Mouse (Mus musculus): ENCODE measurements around the gene Nfib. TPM values are rescaled to one million over a fixed set of nuclear protein-coding genes. Genes with fewer than 3 reads are reported as not detected.
A peak's percentile ranks its signal among the peaks of the same experiment; 100 is the strongest.

Nfib gene
- polyA plus RNA-seq, 1 experiment from 2014 or later = 71.3 TPM

GRCm38 (mm10) chr4:82604501-82604900 is 101.0 kb downstream of the Nfib start:
- peaks cover 17% of the 10 kb centered on the region for H3K4me1 ChIP-seq (replicated peaks)
- no peak overlapping the region for H3K9ac ChIP-seq
- H3K9me3 ChIP-seq = 0 out of 2 replicates have a peak, but pooled peaks cover 11% of the 10 kb centered on the region
- H3K4me3 ChIP-seq = no peak overlapping the region
- H3K27ac ChIP-seq (replicated peaks) = peak overlapping the region; percentile 62
- 45% methylated on average over 4 of the region's 4 CpGs for WGBS
- ATAC-seq (ENCODE audit: low read depth) = peak; percentile 76; the same call in 1 of the 2 replicates
- H3K4me2 ChIP-seq = peak overlapping the region; percentile 22; the same call in 1 of the 2 replicates
- H3K27me3 ChIP-seq = no peaks in the 10 kb centered on the region
- H3K36me3 ChIP-seq = no peaks in the 10 kb centered on the region

GRCm38 (mm10) chr4:82600636-82601035 is 104.9 kb downstream of the Nfib start:
- no peak for ATAC-seq (ENCODE audit: low read depth)
- Histone ChIP-seq H3K4me2 (no peak overlapping the region), H3K9me3 (0 out of 2 replicates have a peak, but pooled peaks cover 11% of the 10 kb centered on the region), H3K4me1 (replicated peaks) (peaks cover 14% of the 10 kb centered on the region), H3K4me3 (no peak overlapping the region), H3K36me3 (no peaks in the 10 kb centered on the region), H3K27ac (replicated peaks) (no peak overlapping the region), H3K9ac (no peak overlapping the region), H3K27me3 (no peaks in the 10 kb centered on the region)
- WGBS = 72% methylated on average over 1 of the region's 1 CpGs

- Histone ChIP-seq H3K4me3 (no peak overlapping the region), H3K4me1 (replicated peaks) (no peaks in the 10 kb centered on the region), H3K27me3 (no peaks in the 10 kb centered on the region), H3K9ac (no peak overlapping the region), H3K4me2 (no peak overlapping the region), H3K9me3 (0 out of 2 replicates have a peak, but pooled peaks cover 11% of the 10 kb centered on the region), H3K27ac (replicated peaks) (no peak overlapping the region), H3K36me3 (no peaks in the 10 kb centered on the region)
- ATAC-seq (ENCODE audit: low read depth) = no peak
- WGBS = 79% methylated on average over 4 of the region's 4 CpGs
These were observed 107.1 kb downstream of the Nfib start for GRCm38 (mm10) chr4:82598436-82598835.

GRCm38 (mm10) chr4:82593681-82594666 is 111.6 kb downstream of the Nfib start:
- Histone ChIP-seq H3K4me1 (replicated peaks) (peaks cover 12% of the 10 kb centered on the region; the same call in 1 of the 2 replicates), H3K27ac (replicated peaks) (no peak overlapping the region), H3K9ac (no peak overlapping the region), H3K4me2 (no peak overlapping the region), H3K36me3 (no peaks in the 10 kb centered on the region), H3K9me3 (no peaks in the 10 kb centered on the region), H3K27me3 (no peaks in the 10 kb centered on the region), H3K4me3 (no peak overlapping the region)
- WGBS = 87% methylated on average over 10 of the region's 10 CpGs
- ATAC-seq (ENCODE audit: low read depth) = no peak

GRCm38 (mm10) chr4:82592086-82593030 is 113.2 kb downstream of the Nfib start:
- Histone ChIP-seq H3K4me3 (no peak overlapping the region), H3K27me3 (no peaks in the 10 kb centered on the region), H3K9ac (no peak overlapping the region; the same call in 1 of the 2 replicates), H3K4me2 (no peak overlapping the region), H3K4me1 (replicated peaks) (peaks cover 12% of the 10 kb centered on the region), H3K9me3 (no peaks in the 10 kb centered on the region), H3K36me3 (no peaks in the 10 kb centered on the region), H3K27ac (replicated peaks) (peak overlapping the region; percentile 46)
- WGBS = 42% methylated on average over 7 of the region's 7 CpGs
- ATAC-seq (ENCODE audit: low read depth) = no peak

DNA sequence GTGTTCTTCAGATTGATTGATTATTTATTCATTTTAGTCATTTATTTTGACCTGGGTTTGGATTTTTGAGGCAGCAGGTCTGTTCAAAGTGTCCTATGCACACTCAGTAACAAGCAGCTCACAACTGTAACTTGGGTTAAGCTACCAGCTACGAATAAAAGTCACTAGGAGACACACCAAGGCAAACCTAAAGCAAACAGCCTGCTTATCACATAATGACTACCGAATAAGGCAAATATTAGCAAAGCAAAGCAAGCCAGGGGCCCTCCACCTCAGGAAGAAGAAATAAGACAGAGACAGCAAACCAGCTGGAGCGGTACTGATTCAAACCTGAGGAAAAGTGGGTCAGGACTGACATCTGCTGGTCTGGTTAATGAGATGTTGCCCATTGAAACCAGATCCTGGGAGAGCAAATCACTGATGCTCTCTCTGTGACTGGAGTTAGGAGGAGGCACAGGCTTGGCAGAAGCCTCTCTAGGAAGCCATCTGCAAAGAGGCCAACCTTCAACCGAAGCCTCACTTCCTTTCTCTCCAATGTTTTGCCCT is 116.1 kb downstream of the Nfib start:
- H3K9ac ChIP-seq = no peak overlapping the region
- no peak overlapping the region for H3K4me2 ChIP-seq
- H3K27me3 ChIP-seq = no peaks in the 10 kb centered on the region
- H3K9me3 ChIP-seq = no peaks in the 10 kb centered on the region
- H3K36me3 ChIP-seq = no peaks in the 10 kb centered on the region
- H3K27ac ChIP-seq (replicated peaks) = no peak overlapping the region
- peak; percentile 70; the same call in 1 of the 2 replicates for ATAC-seq (ENCODE audit: low read depth)
- H3K4me3 ChIP-seq = no peak overlapping the region
- WGBS = 36% methylated on average over 4 of the region's 4 CpGs
- H3K4me1 ChIP-seq (replicated peaks) = peaks cover 19% of the 10 kb centered on the region

GRCm38 (mm10) chr4:82588718-82589117 is 116.8 kb downstream of the Nfib start:
- 68% methylated on average over 5 of the region's 5 CpGs for WGBS
- no peak overlapping the region for H3K4me2 ChIP-seq
- H3K27me3 ChIP-seq = no peaks in the 10 kb centered on the region
- no peak overlapping the region for H3K4me3 ChIP-seq
- no peaks in the 10 kb centered on the region for H3K9me3 ChIP-seq
- H3K4me1 ChIP-seq (replicated peaks) = peaks cover 21% of the 10 kb centered on the region
- no peaks in the 10 kb centered on the region for H3K36me3 ChIP-seq
- no peak overlapping the region for H3K9ac ChIP-seq
- H3K27ac ChIP-seq (replicated peaks) = no peak overlapping the region
- ATAC-seq (ENCODE audit: low read depth) = no peak

DNA sequence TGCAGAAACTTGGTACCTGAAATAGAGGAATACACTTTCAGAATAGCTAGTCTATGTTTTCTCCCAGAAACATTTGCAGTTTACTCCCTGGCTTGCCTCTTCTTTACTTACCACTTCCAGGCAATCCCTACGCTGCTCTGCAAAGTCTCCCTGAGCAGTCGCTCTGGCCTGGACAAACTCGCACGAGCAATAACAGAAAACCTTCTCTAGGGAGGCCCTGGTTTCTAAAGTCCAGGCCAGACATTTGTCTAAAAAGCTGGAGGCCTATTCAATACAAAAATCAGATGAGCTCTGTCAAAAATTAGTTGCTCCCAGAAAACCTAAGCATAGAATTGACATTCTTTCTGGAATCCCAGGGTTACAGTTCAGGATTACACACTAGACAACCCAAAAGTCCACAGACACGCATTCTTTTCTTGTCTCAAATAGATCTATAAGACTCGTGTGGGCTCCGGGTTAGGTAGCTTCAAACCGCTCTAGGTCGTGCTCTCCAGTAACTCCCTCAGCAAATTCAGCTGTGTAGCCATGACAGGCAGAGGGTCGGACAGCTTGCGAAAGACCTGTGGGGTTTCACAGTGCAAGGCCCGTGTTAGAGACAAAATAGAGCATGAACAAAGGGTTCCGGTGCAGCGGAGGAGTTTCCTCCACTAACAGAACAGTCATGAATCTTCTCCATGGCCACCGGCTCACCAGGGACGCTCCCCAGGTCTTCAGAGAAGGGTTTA is 118.2 kb downstream of the Nfib start:
- H3K36me3 ChIP-seq = no peaks in the 10 kb centered on the region
- peaks cover 17% of the 10 kb centered on the region for H3K4me1 ChIP-seq (replicated peaks)
- no peak overlapping the region for H3K9ac ChIP-seq
- no peak for ATAC-seq (ENCODE audit: low read depth)
- no peak overlapping the region for H3K4me3 ChIP-seq
- no peaks in the 10 kb centered on the region for H3K27me3 ChIP-seq
- no peak overlapping the region for H3K27ac ChIP-seq (replicated peaks)
- H3K9me3 ChIP-seq = no peaks in the 10 kb centered on the region
- WGBS = 71% methylated on average over 16 of the region's 16 CpGs
- no peak overlapping the region for H3K4me2 ChIP-seq

- H3K9ac ChIP-seq = no peak overlapping the region
- H3K4me1 ChIP-seq (replicated peaks) = peaks cover 15% of the 10 kb centered on the region
- no peak overlapping the region for H3K4me2 ChIP-seq
- no peaks in the 10 kb centered on the region for H3K9me3 ChIP-seq
- no peaks in the 10 kb centered on the region for H3K36me3 ChIP-seq
- 95% methylated on average over 5 of the region's 5 CpGs for WGBS
- no peak overlapping the region for H3K27ac ChIP-seq (replicated peaks)
- ATAC-seq (ENCODE audit: low read depth) = no peak
- H3K4me3 ChIP-seq = no peak overlapping the region
- no peaks in the 10 kb centered on the region for H3K27me3 ChIP-seq
These were observed 118.9 kb downstream of the Nfib start for GRCm38 (mm10) chr4:82586637-82587036.

DNA sequence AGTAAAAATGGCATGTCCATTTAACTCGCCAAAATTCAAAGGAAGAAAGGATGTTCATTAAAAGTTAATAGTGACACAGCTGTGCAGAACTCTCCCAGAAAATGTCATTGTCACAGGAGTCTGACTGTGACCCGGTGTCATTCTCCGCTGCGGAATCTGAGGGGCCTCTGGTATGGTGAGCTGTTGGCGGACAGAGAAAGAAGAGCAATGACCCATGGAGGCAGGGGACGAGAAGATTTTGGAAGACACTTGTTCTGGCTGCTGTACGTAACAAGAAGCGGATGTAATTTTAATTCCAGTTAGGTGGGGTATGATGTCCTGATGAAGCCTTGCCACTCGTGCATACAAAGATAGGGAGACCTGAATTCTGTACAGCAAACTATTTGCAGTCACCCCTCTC is 120.0 kb downstream of the Nfib start:
- Histone ChIP-seq H3K4me2 (no peak overlapping the region), H3K9me3 (no peaks in the 10 kb centered on the region), H3K36me3 (no peaks in the 10 kb centered on the region), H3K4me3 (no peak overlapping the region), H3K27ac (replicated peaks) (no peak overlapping the region), H3K4me1 (replicated peaks) (peaks cover 15% of the 10 kb centered on the region), H3K9ac (no peak overlapping the region), H3K27me3 (no peaks in the 10 kb centered on the region)
- 57% methylated on average over 9 of the region's 9 CpGs for WGBS
- no peak for ATAC-seq (ENCODE audit: low read depth)

GRCm38 (mm10) chr4:82585056-82585455 is 120.5 kb downstream of the Nfib start:
- peaks cover 15% of the 10 kb centered on the region for H3K4me1 ChIP-seq (replicated peaks)
- no peak for ATAC-seq (ENCODE audit: low read depth)
- WGBS = 65% methylated on average over 5 of the region's 5 CpGs
- H3K4me2 ChIP-seq = no peak overlapping the region
- no peaks in the 10 kb centered on the region for H3K36me3 ChIP-seq
- no peak overlapping the region for H3K4me3 ChIP-seq
- H3K9me3 ChIP-seq = no peaks in the 10 kb centered on the region
- no peak overlapping the region for H3K9ac ChIP-seq
- H3K27me3 ChIP-seq = no peaks in the 10 kb centered on the region
- H3K27ac ChIP-seq (replicated peaks) = no peak overlapping the region

Data from neural tube, embryonic 13.5 days (tissue).